Mouse (Mus musculus) right cerebral cortex, postnatal 4 days (tissue): ENCODE results near the gene Igfbp1.

Experiments used
- DNase-seq: peaks from one replicate; pipeline ENCODE4 v3.0.0-alpha.2; 2022

The Igfbp1 gene

DNA sequence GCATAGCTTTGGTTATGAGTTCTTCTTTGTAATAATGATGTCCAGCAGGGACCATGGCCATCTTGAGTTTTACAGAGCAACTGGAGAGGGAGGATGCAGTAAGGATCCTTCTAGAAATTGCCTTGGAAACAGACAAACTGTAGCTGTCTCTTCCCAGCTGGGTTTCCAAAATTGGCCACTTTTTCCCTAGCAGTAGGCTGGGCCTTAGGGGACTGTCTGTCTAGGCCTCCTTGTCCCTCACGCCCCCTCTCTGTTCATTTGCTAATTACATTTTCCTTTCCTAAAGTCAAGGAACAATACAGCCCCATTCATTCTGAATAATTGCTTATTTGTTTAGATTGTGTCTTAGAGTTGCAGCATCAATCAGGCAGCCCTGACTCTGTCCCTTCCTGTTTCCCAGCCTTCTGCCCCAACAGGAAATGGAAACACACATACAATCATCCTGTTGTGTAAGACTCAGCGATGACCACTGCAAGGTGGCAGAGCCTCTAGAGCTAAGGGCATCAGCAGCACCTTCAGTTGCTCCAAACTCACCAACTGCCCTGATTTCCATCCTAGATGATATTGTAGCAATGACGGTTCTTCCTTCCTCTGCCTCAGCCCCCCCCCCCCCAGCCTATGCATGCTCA lies 37.5 kb downstream of the Igfbp1 start:
- no peak for DNase-seq

DNA sequence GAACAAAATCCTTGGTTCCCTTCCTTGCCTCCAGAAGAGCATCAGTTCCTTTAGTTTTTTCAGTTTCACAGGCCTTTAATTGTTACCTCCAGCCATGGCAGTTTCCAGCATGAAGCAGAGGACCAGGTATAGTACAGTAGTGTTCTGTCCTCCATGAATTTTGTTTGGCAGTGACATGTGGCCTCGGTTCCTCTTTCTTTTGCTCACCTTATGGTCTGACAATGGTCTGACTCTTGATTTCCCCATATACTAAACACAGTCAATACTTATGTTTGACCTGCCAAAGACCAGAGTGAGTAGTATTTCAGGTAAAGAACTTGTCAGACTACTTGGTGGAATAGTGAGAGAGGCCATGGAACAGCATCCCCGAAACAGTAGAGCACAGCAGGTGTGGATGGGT lies 39.2 kb downstream of the Igfbp1 start:
- no peak for DNase-seq

DNA sequence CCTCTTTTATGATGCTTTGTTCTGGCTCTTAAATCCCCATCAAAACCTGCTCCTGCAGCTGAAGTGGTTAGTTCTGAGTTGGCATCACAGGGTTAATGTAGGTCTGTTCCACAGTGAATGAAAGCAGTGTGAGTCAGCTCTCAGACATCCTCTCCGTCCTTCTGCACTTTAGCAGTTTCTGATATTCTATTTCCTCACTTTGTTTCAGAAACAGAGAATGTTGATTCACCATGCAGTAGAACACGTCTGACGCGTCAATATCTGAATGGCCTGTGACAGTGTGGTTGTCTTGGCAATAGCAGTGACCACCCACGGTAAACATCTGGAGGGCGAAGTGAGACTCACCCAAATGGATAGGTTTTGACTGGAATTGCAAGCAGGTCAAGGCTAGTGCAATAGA lies 40.1 kb downstream of the Igfbp1 start:
- DNase-seq, result no peak

DNA sequence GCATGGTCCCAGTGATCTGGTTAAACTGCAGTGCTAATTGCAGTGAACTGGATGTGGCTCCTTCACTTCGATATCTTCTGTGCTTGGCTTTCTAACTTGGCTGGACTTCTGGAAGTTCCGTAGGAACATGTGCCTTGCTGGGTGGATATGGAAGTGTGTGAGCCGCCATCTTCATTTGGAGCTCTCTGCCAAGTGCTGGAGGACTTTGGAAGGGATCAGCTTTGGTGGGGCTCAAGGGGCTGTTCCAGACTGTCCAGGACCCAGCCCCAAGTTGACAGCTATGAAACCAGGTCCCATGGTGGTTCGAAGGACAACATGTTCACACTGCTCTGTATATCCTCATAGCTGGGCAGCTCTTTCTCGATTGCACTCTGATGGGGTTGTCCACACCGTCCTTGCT lies 41.0 kb downstream of the Igfbp1 start:
- DNase-seq, result no peak

DNA sequence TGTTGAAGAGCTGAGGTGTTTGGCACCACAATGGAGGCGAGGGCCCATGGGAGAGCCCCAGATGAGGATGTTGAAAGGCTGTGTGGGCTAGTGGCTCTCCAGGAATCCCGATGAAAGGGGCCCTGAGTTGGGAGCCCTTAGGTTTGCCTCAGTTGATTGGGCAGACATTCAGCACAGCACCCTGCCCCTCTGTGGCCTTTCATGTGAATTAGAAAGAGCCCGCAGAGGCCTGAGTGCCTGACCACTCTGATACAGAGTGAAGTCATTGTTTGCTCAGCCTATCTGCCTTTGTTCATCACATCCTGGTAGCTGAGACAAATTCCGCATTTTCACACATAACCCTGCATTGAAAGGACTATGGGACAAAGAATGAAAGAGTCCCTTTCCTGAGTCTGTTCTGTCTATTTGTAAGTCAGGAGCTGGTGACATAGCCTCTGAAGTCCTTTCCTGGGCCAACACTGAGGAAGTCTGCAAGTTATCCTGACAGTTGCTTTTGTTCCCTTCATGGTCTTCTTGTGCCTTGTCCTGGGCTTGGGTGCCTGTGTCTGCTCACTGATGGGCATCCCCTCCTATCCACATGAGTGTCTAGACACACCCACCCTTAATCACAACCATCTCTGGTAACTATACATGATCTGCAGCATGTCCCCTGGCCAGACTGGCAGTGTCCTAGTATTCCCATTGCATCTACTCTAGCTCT lies 41.6 kb downstream of the Igfbp1 start:
- no peak for DNase-seq

DNA sequence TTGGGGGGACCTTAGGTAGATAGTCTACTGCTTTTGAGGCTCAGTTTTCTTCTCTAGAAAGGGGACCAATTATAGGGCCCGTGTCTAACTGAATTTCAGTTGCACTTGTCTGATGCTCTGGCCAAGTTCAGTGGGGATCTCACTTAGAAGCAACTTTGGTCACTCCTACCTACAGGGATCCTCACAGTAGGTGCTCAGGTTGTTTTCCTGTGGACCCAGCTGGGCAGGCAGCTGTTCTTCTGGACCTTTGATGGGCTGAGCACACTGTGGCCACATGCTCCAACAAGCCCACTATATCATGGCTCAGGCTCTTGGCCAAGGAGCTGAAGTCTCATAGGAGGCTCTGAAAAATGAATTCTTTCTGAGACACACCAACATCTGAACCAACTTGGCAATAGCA lies 47.2 kb downstream of the Igfbp1 start:
- no peak for DNase-seq

DNA sequence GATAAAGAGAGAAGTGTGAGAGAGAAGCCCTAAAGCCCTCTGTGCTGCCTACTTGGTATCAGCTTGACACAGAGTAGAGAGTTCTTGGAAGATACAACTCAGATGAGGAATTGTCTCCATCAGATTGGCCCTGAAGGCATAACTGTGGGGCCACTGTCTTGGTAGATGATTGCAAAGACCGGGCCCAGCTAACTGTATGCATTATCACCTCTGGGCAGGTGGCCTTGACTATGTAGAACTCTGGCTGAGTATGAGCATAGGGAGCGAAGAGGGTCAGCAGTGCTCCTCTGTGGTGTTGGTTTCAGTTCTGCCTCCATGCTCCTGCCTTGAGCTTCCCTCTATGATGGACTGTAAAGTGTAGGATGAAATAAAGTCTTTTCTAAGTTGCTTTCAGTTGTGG lies 52.8 kb downstream of the Igfbp1 start:
- no peak for DNase-seq

DNA sequence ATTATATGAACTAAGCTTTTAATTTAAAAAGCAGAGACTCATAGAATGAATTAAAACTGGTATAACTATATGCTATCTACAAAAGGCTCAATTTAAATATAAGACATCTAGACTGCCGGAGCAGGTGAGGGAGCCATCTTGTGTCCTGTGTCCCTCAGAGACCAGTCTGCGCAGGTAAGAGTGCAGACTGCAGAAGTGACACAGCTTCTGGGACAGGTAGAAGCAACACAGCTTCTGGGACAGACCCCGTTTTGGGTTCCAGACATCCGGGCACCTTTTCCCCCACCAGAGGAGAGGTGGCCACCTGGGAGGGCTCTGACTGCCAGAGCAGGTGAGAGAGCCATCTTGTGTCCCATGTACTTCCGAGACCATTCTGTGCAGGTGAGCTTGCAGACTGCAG lies 53.3 kb downstream of the Igfbp1 start:
- DNase-seq, result no peak
